Mouse (Mus musculus): ENCODE results near the gene Mfsd14a. TPM values are rescaled to one million over a fixed set of nuclear protein-coding genes. Genes with fewer than 3 reads are reported as not detected.
"Not testable (repeated sequence)": the region's sequence is repeated elsewhere in the genome, so short reads cannot be mapped to it uniquely, and the experiment has no call there.

Gene Mfsd14a
- polyA plus RNA-seq, 1 experiment from 2014 or later: 86.0 TPM

GRCm38 (mm10) chr3:116658928-116659565 is 3.4 kb downstream of the Mfsd14a start:
- Histone ChIP-seq H3K4me2 (ENCODE audit: low read depth, severe bottlenecking) (no peak overlapping the region), H3K4me1 (ENCODE audit: control insufficient read depth, insufficient read depth, low read length) (no peaks in the 10 kb centered on the region), H3K27me3 (ENCODE audit: control insufficient read depth, insufficient read depth, low read length) (no peaks in the 10 kb centered on the region), H3K4me3 (ENCODE audit: low read depth, low read length) (no peak overlapping the region), H3K27ac (replicated peaks; ENCODE audit: low read depth, low read length) (no peak overlapping the region), H3K9me3 (ENCODE audit: control insufficient read depth, low read length) (no peaks in the 10 kb centered on the region), H3K9ac (ENCODE audit: low read length) (no peak overlapping the region), H3K36me3 (ENCODE audit: control insufficient read depth, insufficient read depth, low read length) (no peaks in the 10 kb centered on the region)
- ATAC-seq (ENCODE audit: insufficient number of reproducible peaks, low FRiP score, low TSS enrichment, low read depth): no peak
- no peak for DNase-seq (ENCODE audit: low spot score)
- 62% methylated on average over 15 of the region's 15 CpGs for WGBS

GRCm38 (mm10) chr3:116656184-116656965 is 6.1 kb downstream of the Mfsd14a start:
- Histone ChIP-seq H3K9me3 (ENCODE audit: control insufficient read depth, low read length) (no peaks in the 10 kb centered on the region), H3K9ac (ENCODE audit: low read length) (no peak overlapping the region), H3K4me3 (ENCODE audit: low read depth, low read length) (no peak overlapping the region), H3K27ac (replicated peaks; ENCODE audit: low read depth, low read length) (no peak overlapping the region), H3K4me1 (ENCODE audit: control insufficient read depth, insufficient read depth, low read length) (no peaks in the 10 kb centered on the region), H3K36me3 (ENCODE audit: control insufficient read depth, insufficient read depth, low read length) (no peaks in the 10 kb centered on the region), H3K27me3 (ENCODE audit: control insufficient read depth, insufficient read depth, low read length) (no peaks in the 10 kb centered on the region), H3K4me2 (ENCODE audit: low read depth, severe bottlenecking) (no peak overlapping the region)
- no peak for DNase-seq (ENCODE audit: low spot score)
- 85% methylated on average over 7 of the region's 7 CpGs for WGBS
- no peak for ATAC-seq (ENCODE audit: insufficient number of reproducible peaks, low FRiP score, low TSS enrichment, low read depth)

DNA sequence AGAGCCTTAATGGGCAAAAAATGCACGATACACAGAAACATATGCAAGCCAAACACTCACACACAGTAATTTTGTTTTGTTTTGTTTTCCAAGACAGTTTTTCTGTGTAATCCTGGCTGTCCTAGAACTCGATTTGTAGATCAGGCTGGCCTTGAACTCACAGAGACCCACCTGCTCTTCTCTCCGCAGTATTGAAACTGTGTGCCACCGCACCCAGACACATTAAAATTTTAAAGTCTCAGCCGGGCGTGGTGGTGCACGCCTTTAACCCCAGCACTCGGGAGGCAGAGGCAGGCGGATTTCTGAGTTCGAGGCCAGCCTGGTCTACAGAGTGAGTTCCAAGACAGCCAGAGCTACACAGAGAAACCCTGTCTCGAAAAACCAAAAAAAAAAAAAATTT is 8.4 kb downstream of the Mfsd14a start:
- ATAC-seq (ENCODE audit: insufficient number of reproducible peaks, low FRiP score, low TSS enrichment, low read depth): not testable (repeated sequence)

DNA sequence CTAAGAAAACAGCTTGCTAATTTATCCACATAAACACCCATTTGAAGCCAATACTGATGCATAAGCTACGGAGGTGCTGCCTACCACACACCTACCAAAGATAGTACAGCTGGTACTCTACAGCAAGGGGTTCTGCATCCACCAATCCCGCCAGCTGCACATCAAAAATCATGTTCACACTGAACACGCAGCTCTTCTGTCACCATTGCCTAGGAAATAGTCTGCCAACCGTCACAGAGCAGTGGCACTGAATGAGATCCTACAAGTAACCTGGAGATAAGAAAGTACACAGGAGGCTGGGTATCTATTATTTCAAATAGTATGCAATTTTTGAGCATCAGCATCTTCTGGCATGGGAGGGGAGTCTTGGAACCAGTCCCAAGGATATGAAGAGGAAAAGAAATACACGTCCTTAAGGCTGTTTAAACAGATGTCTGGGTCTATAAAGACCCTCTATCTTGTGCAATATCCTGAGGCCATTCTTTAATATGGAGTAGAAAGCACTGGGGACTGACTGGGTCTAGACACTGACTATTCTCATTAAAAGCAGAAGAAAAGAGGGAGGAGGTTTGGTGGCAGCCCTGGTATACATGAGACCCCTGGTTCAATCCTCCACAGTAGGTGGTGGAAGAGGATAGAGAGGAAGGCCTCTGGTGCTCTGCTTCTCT is 9.1 kb downstream of the Mfsd14a start:
- Histone ChIP-seq H3K9ac (ENCODE audit: low read length) (no peak overlapping the region), H3K27ac (replicated peaks; ENCODE audit: low read depth, low read length) (no peak overlapping the region), H3K9me3 (ENCODE audit: control insufficient read depth, low read length) (no peaks in the 10 kb centered on the region), H3K4me1 (ENCODE audit: control insufficient read depth, insufficient read depth, low read length) (no peaks in the 10 kb centered on the region), H3K4me2 (ENCODE audit: low read depth, severe bottlenecking) (no peak overlapping the region), H3K4me3 (ENCODE audit: low read depth, low read length) (no peak overlapping the region), H3K27me3 (ENCODE audit: control insufficient read depth, insufficient read depth, low read length) (no peaks in the 10 kb centered on the region), H3K36me3 (ENCODE audit: control insufficient read depth, insufficient read depth, low read length) (no peaks in the 10 kb centered on the region; the same call in 1 of the 2 replicates)
- DNase-seq (ENCODE audit: low spot score): no peak
- no peak for ATAC-seq (ENCODE audit: insufficient number of reproducible peaks, low FRiP score, low TSS enrichment, low read depth)
- WGBS: 86% methylated on average over 5 of the region's 5 CpGs

More for the DNA sequence above, 8.4 kb downstream of the Mfsd14a start:
- H3K9ac ChIP-seq (ENCODE audit: low read length); H3K27ac ChIP-seq (replicated peaks; ENCODE audit: low read depth, low read length); H3K4me2 ChIP-seq (ENCODE audit: low read depth, severe bottlenecking); H3K4me1 ChIP-seq (ENCODE audit: control insufficient read depth, insufficient read depth, low read length); H3K9me3 ChIP-seq (ENCODE audit: control insufficient read depth, low read length); H3K4me3 ChIP-seq (ENCODE audit: low read depth, low read length); H3K27me3 ChIP-seq (ENCODE audit: control insufficient read depth, insufficient read depth, low read length); DNase-seq (ENCODE audit: low spot score); H3K36me3 ChIP-seq (ENCODE audit: control insufficient read depth, insufficient read depth, low read length): not testable (repeated sequence)
- 90% methylated on average over 11 of the region's 11 CpGs for WGBS

DNA sequence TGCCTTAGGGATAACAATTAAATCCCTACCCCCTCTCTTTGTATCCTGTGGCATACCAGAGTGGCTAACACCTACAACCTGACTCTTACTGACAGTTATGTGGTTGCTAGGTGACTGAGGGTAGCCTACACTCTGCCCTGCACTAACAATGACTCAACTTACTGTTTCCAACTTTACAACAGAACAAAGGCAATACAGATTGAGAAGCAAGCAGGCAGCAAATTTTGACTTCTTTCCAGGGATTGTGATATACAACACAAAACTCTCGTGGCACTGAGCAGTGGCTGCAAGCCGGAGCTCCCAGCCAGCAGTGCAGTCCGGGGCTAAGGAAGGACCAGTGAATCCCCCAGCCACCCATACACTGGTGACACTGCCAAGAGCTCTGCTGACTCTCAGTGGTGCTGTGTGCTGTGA is 10.4 kb downstream of the Mfsd14a start:
- Histone ChIP-seq H3K27ac (replicated peaks; ENCODE audit: low read depth, low read length) (no peak overlapping the region), H3K27me3 (ENCODE audit: control insufficient read depth, insufficient read depth, low read length) (no peaks in the 10 kb centered on the region), H3K36me3 (ENCODE audit: control insufficient read depth, insufficient read depth, low read length) (peaks cover 3% of the 10 kb centered on the region), H3K4me1 (ENCODE audit: control insufficient read depth, insufficient read depth, low read length) (no peaks in the 10 kb centered on the region), H3K4me2 (ENCODE audit: low read depth, severe bottlenecking) (no peak overlapping the region), H3K9me3 (ENCODE audit: control insufficient read depth, low read length) (no peaks in the 10 kb centered on the region), H3K9ac (ENCODE audit: low read length) (no peak overlapping the region), H3K4me3 (ENCODE audit: low read depth, low read length) (no peak overlapping the region)
- DNase-seq (ENCODE audit: low spot score): no peak
- no peak for ATAC-seq (ENCODE audit: insufficient number of reproducible peaks, low FRiP score, low TSS enrichment, low read depth)
- 86% methylated on average over 3 of the region's 3 CpGs for WGBS

DNA sequence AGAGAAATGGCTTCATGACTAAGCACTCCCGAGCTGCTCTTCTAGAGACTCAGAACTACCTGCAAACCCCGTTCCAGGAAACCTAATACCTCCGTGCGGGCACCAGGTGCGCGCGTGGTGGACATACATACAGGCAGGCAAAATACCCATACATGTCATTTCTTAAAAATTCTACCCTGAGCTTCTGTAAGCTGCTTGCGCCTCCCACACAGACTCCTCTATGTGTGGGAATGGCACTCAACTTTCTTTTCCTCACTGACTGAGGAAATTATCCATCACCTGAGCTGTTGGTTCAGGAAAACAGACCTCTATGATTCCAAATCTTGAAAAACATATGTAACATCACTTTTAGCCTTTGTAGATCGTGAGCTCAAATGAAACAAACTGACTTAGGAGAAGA is 11.8 kb downstream of the Mfsd14a start:
- WGBS: 97% methylated on average over 9 of the region's 9 CpGs
- no peak overlapping the region for H3K27ac ChIP-seq (replicated peaks; ENCODE audit: low read depth, low read length)
- no peak for DNase-seq (ENCODE audit: low spot score)
- no peaks in the 10 kb centered on the region for H3K9me3 ChIP-seq (ENCODE audit: control insufficient read depth, low read length)
- no peaks in the 10 kb centered on the region for H3K27me3 ChIP-seq (ENCODE audit: control insufficient read depth, insufficient read depth, low read length)
- no peak for ATAC-seq (ENCODE audit: insufficient number of reproducible peaks, low FRiP score, low TSS enrichment, low read depth)
- H3K4me3 ChIP-seq (ENCODE audit: low read depth, low read length): no peak overlapping the region
- peaks cover 5% of the 10 kb centered on the region for H3K36me3 ChIP-seq (ENCODE audit: control insufficient read depth, insufficient read depth, low read length)
- H3K9ac ChIP-seq (ENCODE audit: low read length): no peak overlapping the region
- no peak overlapping the region for H3K4me2 ChIP-seq (ENCODE audit: low read depth, severe bottlenecking)
- no peaks in the 10 kb centered on the region for H3K4me1 ChIP-seq (ENCODE audit: control insufficient read depth, insufficient read depth, low read length)

- no peak for DNase-seq (ENCODE audit: low spot score)
- Histone ChIP-seq H3K4me2 (ENCODE audit: low read depth, severe bottlenecking) (no peak overlapping the region), H3K4me1 (ENCODE audit: control insufficient read depth, insufficient read depth, low read length) (no peaks in the 10 kb centered on the region), H3K27me3 (ENCODE audit: control insufficient read depth, insufficient read depth, low read length) (no peaks in the 10 kb centered on the region), H3K4me3 (ENCODE audit: low read depth, low read length) (no peak overlapping the region), H3K36me3 (ENCODE audit: control insufficient read depth, insufficient read depth, low read length) (peaks cover 7% of the 10 kb centered on the region), H3K27ac (replicated peaks; ENCODE audit: low read depth, low read length) (no peak overlapping the region), H3K9me3 (ENCODE audit: control insufficient read depth, low read length) (no peaks in the 10 kb centered on the region), H3K9ac (ENCODE audit: low read length) (no peak overlapping the region)
- WGBS: 93% methylated on average over 7 of the region's 7 CpGs
- ATAC-seq (ENCODE audit: insufficient number of reproducible peaks, low FRiP score, low TSS enrichment, low read depth): no peak
Measured at GRCm38 (mm10) chr3:116648805-116649204, 13.7 kb downstream of the Mfsd14a start.

GRCm38 (mm10) chr3:116646387-116646786 is 16.1 kb downstream of the Mfsd14a start:
- H3K27ac ChIP-seq (replicated peaks; ENCODE audit: low read depth, low read length): no peak overlapping the region
- no peak overlapping the region for H3K9ac ChIP-seq (ENCODE audit: low read length)
- no peak overlapping the region for H3K4me2 ChIP-seq (ENCODE audit: low read depth, severe bottlenecking)
- ATAC-seq (ENCODE audit: insufficient number of reproducible peaks, low FRiP score, low TSS enrichment, low read depth) (no peak), DNase-seq (ENCODE audit: low spot score) (no peak)
- no peaks in the 10 kb centered on the region for H3K27me3 ChIP-seq (ENCODE audit: control insufficient read depth, insufficient read depth, low read length)
- peaks cover 15% of the 10 kb centered on the region for H3K36me3 ChIP-seq (ENCODE audit: control insufficient read depth, insufficient read depth, low read length)
- no peak overlapping the region for H3K4me3 ChIP-seq (ENCODE audit: low read depth, low read length)
- H3K4me1 ChIP-seq (ENCODE audit: control insufficient read depth, insufficient read depth, low read length): no peaks in the 10 kb centered on the region
- no peaks in the 10 kb centered on the region for H3K9me3 ChIP-seq (ENCODE audit: control insufficient read depth, low read length)
- WGBS: 95% methylated on average over 1 of the region's 1 CpGs
